Mouse (Mus musculus) ovary, postnatal 36 days (tissue): ENCODE measurements around the gene Olfr569.

Experiments
- DNase-seq: peaks from one replicate; pipeline ENCODE4 v3.0.0; 2022; ENCODE audit warnings: low spot score, mixed read lengths

Gene Olfr569

GRCm38 (mm10) chr7:102890782-102891181 lies at the start of gene Olfr569:
TSS of gene Olfr569 (minus strand) at chr7:102890882.
- DNase-seq, result no peak

- DNase-seq, result no peak
Observed at GRCm38 (mm10) chr7:102927105-102927504, 36.4 kb upstream of the Olfr569 start.

GRCm38 (mm10) chr7:102924109-102924508 lies 33.4 kb upstream of the Olfr569 start, which contains the start of gene Olfr572:
TSS of gene Olfr572 (plus strand) at chr7:102924409.
- no peak for DNase-seq

GRCm38 (mm10) chr7:102919632-102920031 lies 28.9 kb upstream of the Olfr569 start:
- no peak for DNase-seq

GRCm38 (mm10) chr7:102917032-102917875 lies 26.6 kb upstream of the Olfr569 start, which contains the start of gene Olfr571:
TSS of gene Olfr571 (minus strand) at chr7:102917536.
- no peak for DNase-seq

- no peak for DNase-seq
Observed at GRCm38 (mm10) chr7:102916405-102916804, 25.7 kb upstream of the Olfr569 start.

- DNase-seq, result no peak
Observed at GRCm38 (mm10) chr7:102915261-102915660, 24.6 kb upstream of the Olfr569 start.

- DNase-seq, result no peak
Observed at GRCm38 (mm10) chr7:102876822-102877221, 13.9 kb downstream of the Olfr569 start, which contains the start of gene Olfr568. TSS of gene Olfr568 (plus strand) at chr7:102877122.

- no peak for DNase-seq
Observed at GRCm38 (mm10) chr7:102858665-102859064, 32.0 kb downstream of the Olfr569 start, which contains the start of gene Olfr566. TSS of gene Olfr566 (minus strand) at chr7:102858765.

GRCm38 (mm10) chr7:102855807-102856206 lies 34.9 kb downstream of the Olfr569 start:
- no peak for DNase-seq
